Mouse (Mus musculus): Measurements from ENCODE around the gene Rprd2. TPM values are rescaled to one million over a fixed set of nuclear protein-coding genes. Genes with fewer than 3 reads are reported as not detected.
"Not testable (repeated sequence)": the region's sequence is repeated elsewhere in the genome, so short reads cannot be mapped to it uniquely, and the experiment has no call there.

Rprd2 gene
- polyA plus RNA-seq, 1 experiment: 7.7 TPM

DNA sequence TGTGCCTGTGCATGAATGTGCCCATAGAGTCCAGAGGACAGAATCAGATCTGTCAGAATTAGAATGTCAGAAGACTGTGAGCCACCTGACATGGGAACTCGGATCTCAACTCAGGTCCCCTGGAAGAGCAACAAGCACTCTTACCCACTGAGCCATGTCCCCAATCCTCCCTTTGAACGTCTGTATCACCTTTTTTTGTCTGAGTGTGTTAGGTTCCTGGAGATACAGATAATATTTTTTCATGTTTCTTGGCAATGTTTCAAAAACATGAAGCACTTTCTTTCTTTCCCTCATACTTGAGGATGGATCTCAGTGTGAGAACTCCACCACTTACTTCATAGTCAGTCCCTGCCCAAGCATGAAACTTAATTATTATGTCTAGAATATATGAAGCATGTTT lies 10.3 kb downstream of the Rprd2 start:
- peaks cover 89% of the 10 kb centered on the region for H3K79me3 ChIP-seq (ENCODE audit: low read depth)
- peaks cover 100% of the 10 kb centered on the region for H3K79me2 ChIP-seq (ENCODE audit: control insufficient read depth, insufficient read depth)
- H3K4me3 ChIP-seq (ENCODE audit: insufficient read depth, poor library complexity, severe bottlenecking): no peak overlapping the region
- H3K27me3 ChIP-seq (ENCODE audit: control insufficient read depth, insufficient read depth, insufficient read length): no peaks in the 10 kb centered on the region
- H3ac ChIP-seq (ENCODE audit: control insufficient read depth, insufficient read length, low read depth): no peak overlapping the region
- no peak for TF ChIP-seq CEBPB (IDR thresholded peaks at IDR 0.05; ENCODE audit: low read depth)
- TF ChIP-seq CTCF (IDR thresholded peaks at IDR 0.05; ENCODE audit: control insufficient read depth, insufficient read depth, insufficient read length): no peak
- no peak for TF ChIP-seq MYOG (IDR thresholded peaks at IDR 0.05; ENCODE audit: control insufficient read depth, extremely low read depth, insufficient read length)
- TF ChIP-seq FOSL1 (IDR thresholded peaks at IDR 0.05; ENCODE audit: insufficient read depth, low read length, poor library complexity, severe bottlenecking): no peak
- no peak for TF ChIP-seq MYOD1 (IDR thresholded peaks at IDR 0.05; ENCODE audit: control insufficient read depth, insufficient read length, low read depth)
- no peak for TF ChIP-seq MAX (IDR thresholded peaks at IDR 0.05)
- no peak for TF ChIP-seq USF1 (IDR thresholded peaks at IDR 0.05; ENCODE audit: low read depth)
- H3K36me3 ChIP-seq (ENCODE audit: control insufficient read depth, insufficient read depth): peaks cover 9% of the 10 kb centered on the region

DNA sequence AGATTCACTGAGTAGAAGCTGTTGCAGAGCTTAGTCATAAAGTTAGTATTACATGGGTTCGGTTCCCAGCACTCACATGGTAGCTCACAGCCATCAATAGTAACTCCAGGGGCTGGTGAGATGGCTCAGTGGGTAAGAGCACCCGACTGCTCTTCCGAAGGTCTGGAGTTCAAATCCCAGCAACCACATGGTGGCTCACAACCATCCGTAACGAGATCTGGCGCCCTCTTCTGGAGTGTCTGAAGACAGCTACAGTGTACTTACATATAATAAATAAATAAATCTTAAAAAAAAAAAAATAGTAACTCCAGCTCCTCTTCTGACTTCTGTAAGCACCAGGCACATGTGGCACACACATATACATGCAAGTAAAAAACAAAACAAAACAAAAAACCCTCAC lies 11.0 kb downstream of the Rprd2 start:
- not testable (repeated sequence) for H3K27me3 ChIP-seq (ENCODE audit: control insufficient read depth, insufficient read depth, insufficient read length); H3ac ChIP-seq (ENCODE audit: control insufficient read depth, insufficient read length, low read depth); H3K4me3 ChIP-seq (ENCODE audit: insufficient read depth, poor library complexity, severe bottlenecking); H3K36me3 ChIP-seq (ENCODE audit: control insufficient read depth, insufficient read depth)
- Histone ChIP-seq H3K79me2 (ENCODE audit: control insufficient read depth, insufficient read depth) (peaks cover 100% of the 10 kb centered on the region), H3K79me3 (ENCODE audit: low read depth) (peaks cover 89% of the 10 kb centered on the region)

DNA sequence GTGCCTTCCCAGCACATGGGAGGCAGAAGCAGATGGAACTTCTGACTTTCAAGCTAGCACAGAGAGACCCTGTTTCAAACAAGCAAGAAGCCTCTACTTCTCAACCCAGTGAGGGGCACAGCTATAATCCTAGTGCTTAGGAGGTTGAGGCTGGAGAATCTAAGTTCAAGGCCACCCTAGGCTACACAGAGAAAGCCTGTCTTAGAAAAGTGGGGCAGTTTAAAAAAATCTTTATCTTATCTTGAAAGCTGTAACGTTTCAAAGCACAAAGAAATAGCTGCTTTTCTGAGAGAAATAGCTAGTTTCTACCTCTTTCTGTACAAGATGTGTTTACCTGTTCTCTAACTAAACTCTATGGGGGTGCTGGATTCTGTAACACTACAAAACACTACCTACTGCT lies 12.0 kb downstream of the Rprd2 start:
- Histone ChIP-seq H3K36me3 (ENCODE audit: control insufficient read depth, insufficient read depth) (peaks cover 9% of the 10 kb centered on the region), H3K4me3 (ENCODE audit: insufficient read depth, poor library complexity, severe bottlenecking) (no peak overlapping the region), H3K27me3 (ENCODE audit: control insufficient read depth, insufficient read depth, insufficient read length) (no peaks in the 10 kb centered on the region), H3K79me3 (ENCODE audit: low read depth) (peaks cover 87% of the 10 kb centered on the region), H3ac (ENCODE audit: control insufficient read depth, insufficient read length, low read depth) (no peak overlapping the region), H3K79me2 (ENCODE audit: control insufficient read depth, insufficient read depth) (peaks cover 100% of the 10 kb centered on the region)
- TF ChIP-seq CTCF (IDR thresholded peaks at IDR 0.05; ENCODE audit: control insufficient read depth, insufficient read depth, insufficient read length) (no peak), MAX (IDR thresholded peaks at IDR 0.05) (no peak), MYOG (IDR thresholded peaks at IDR 0.05; ENCODE audit: control insufficient read depth, extremely low read depth, insufficient read length) (no peak), MYOD1 (IDR thresholded peaks at IDR 0.05; ENCODE audit: control insufficient read depth, insufficient read length, low read depth) (no peak), USF1 (IDR thresholded peaks at IDR 0.05; ENCODE audit: low read depth) (no peak), FOSL1 (IDR thresholded peaks at IDR 0.05; ENCODE audit: insufficient read depth, low read length, poor library complexity, severe bottlenecking) (no peak)

DNA sequence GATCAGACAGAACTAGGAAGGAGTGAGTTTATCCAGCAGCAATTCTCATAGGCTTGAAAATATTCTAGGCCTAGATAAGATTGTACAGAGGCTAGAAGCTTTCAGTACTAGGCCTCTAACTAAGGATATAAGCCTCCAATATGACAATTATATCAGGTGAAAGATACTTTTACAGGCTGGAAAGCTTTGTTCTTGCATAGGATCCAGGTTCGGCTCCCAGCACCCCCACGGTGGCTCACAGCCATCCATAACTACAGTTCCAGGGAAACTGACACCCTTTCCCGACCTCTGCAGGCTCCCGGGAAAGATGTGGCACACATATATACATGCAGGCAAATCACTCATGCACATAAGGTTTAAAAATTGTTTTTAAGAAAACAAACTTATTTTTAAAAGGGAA lies 14.8 kb downstream of the Rprd2 start:
- TF ChIP-seq MYOG (IDR thresholded peaks at IDR 0.05; ENCODE audit: control insufficient read depth, extremely low read depth, insufficient read length) (no peak), USF1 (IDR thresholded peaks at IDR 0.05; ENCODE audit: low read depth) (no peak), MYOD1 (IDR thresholded peaks at IDR 0.05; ENCODE audit: control insufficient read depth, insufficient read length, low read depth) (no peak), MAX (IDR thresholded peaks at IDR 0.05) (no peak), FOSL1 (IDR thresholded peaks at IDR 0.05; ENCODE audit: insufficient read depth, low read length, poor library complexity, severe bottlenecking) (no peak), CEBPB (IDR thresholded peaks at IDR 0.05; ENCODE audit: low read depth) (no peak)
- Histone ChIP-seq H3K79me3 (ENCODE audit: low read depth) (peaks cover 84% of the 10 kb centered on the region), H3ac (ENCODE audit: control insufficient read depth, insufficient read length, low read depth) (no peak overlapping the region), H3K79me2 (ENCODE audit: control insufficient read depth, insufficient read depth) (peaks cover 100% of the 10 kb centered on the region), H3K4me3 (ENCODE audit: insufficient read depth, poor library complexity, severe bottlenecking) (no peak overlapping the region), H3K36me3 (ENCODE audit: control insufficient read depth, insufficient read depth) (peaks cover 9% of the 10 kb centered on the region), H3K27me3 (ENCODE audit: control insufficient read depth, insufficient read depth, insufficient read length) (no peaks in the 10 kb centered on the region)

DNA sequence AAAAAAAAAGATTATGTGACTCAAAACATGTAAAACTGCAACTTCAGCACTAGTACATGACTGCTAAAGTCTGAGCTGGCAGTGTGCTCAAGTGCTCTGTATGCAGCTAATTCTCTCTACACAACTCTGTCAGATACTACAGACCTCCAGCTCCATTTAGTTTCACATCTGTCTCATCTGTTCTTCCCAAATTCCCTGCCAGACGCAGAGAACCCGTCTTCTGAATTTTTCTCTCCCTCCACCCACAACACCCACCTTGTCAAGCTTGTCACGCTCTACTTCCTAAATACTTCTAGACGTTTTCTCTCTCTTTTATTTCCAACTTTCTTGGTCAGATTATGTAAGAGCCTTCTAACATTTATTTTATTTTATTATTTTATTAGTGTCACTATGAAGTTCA lies 19.9 kb downstream of the Rprd2 start:
- Histone ChIP-seq H3K4me3 (ENCODE audit: insufficient read depth, poor library complexity, severe bottlenecking) (no peak overlapping the region), H3K79me3 (ENCODE audit: low read depth) (peaks cover 75% of the 10 kb centered on the region), H3K27me3 (ENCODE audit: control insufficient read depth, insufficient read depth, insufficient read length) (no peaks in the 10 kb centered on the region), H3ac (ENCODE audit: control insufficient read depth, insufficient read length, low read depth) (no peak overlapping the region), H3K36me3 (ENCODE audit: control insufficient read depth, insufficient read depth) (no peaks in the 10 kb centered on the region), H3K79me2 (ENCODE audit: control insufficient read depth, insufficient read depth) (peaks cover 97% of the 10 kb centered on the region)
- no peak for TF ChIP-seq MYOD1 (IDR thresholded peaks at IDR 0.05; ENCODE audit: control insufficient read depth, insufficient read length, low read depth)

DNA sequence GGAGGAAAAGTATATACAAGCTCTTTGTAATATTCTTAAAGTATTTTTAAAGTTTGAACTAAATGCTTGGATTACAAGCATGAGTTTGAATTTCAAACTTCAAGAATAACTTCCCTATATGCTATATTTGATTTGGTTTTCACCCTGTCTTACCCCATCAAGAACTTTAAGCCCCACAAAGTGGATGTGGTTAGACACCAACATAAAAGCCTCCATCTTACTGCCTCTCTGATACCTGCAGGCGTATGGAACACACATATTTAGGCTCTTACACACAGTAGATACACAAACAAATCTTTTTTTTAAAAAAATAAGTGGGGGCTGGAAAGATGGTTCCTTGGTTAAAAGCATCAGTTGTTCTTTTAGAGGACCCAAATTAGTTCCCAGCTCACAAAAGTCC lies 24.4 kb downstream of the Rprd2 start:
- no peaks in the 10 kb centered on the region for H3K27me3 ChIP-seq (ENCODE audit: control insufficient read depth, insufficient read depth, insufficient read length)
- H3K79me2 ChIP-seq (ENCODE audit: control insufficient read depth, insufficient read depth): peaks cover 96% of the 10 kb centered on the region
- peaks cover 5% of the 10 kb centered on the region for H3K36me3 ChIP-seq (ENCODE audit: control insufficient read depth, insufficient read depth)
- H3ac ChIP-seq (ENCODE audit: control insufficient read depth, insufficient read length, low read depth): no peak overlapping the region
- TF ChIP-seq USF1 (IDR thresholded peaks at IDR 0.05; ENCODE audit: low read depth) (no peak), MYOG (IDR thresholded peaks at IDR 0.05; ENCODE audit: control insufficient read depth, extremely low read depth, insufficient read length) (no peak), CTCF (IDR thresholded peaks at IDR 0.05; ENCODE audit: control insufficient read depth, insufficient read depth, insufficient read length) (no peak), MYOD1 (IDR thresholded peaks at IDR 0.05; ENCODE audit: control insufficient read depth, insufficient read length, low read depth) (no peak), FOSL1 (IDR thresholded peaks at IDR 0.05; ENCODE audit: insufficient read depth, low read length, poor library complexity, severe bottlenecking) (no peak), CEBPB (IDR thresholded peaks at IDR 0.05; ENCODE audit: low read depth) (no peak), MAX (IDR thresholded peaks at IDR 0.05) (no peak)
- H3K4me3 ChIP-seq (ENCODE audit: insufficient read depth, poor library complexity, severe bottlenecking): no peak overlapping the region
- peaks cover 63% of the 10 kb centered on the region for H3K79me3 ChIP-seq (ENCODE audit: low read depth)
